Mouse (Mus musculus) left cerebral cortex, adult 8-10 months (tissue): Measurements from ENCODE around the gene Shisa7. TPM values are rescaled to one million over a fixed set of nuclear protein-coding genes. Genes with fewer than 3 reads are reported as not detected.
"Not testable (repeated sequence)": the region's sequence is repeated elsewhere in the genome, so short reads cannot be mapped to it uniquely, and the experiment has no call there.

Source experiments
- DNase-seq, 2 experiments: peaks; one replicate each; pipeline ENCODE4 v3.0.0; 2022; ENCODE audit warnings: low spot score in 2 of 2
- total RNA-seq, 4 experiments: library from RNA; stranded (reverse); gene quantifications; 2 replicates each; pipeline ENCODE4 v1.2.4; 2022

Shisa7 gene
- total RNA-seq, 4 experiments from 2014 or later: 105 to 117 (median 110) TPM

GRCm38 (mm10) chr7:4849372-4849771 lies 4.9 kb upstream of the Shisa7 start:
- DNase-seq: no peak

- DNase-seq: peak; percentile 76 to 93
Observed at GRCm38 (mm10) chr7:4844917-4845309, 417 bp upstream of the Shisa7 start.

GRCm38 (mm10) chr7:4843604-4844244 lies 772 bp downstream of the Shisa7 start:
- DNase-seq: peak; percentile 73 to 81

GRCm38 (mm10) chr7:4842634-4843131 lies 1.8 kb downstream of the Shisa7 start:
- peak; percentile 50 to 61 for DNase-seq

GRCm38 (mm10) chr7:4842077-4842476 lies 2.4 kb downstream of the Shisa7 start:
- DNase-seq: peak in 1 of 2 experiments; percentile 49

- no peak for DNase-seq
Observed at GRCm38 (mm10) chr7:4837639-4838038, 6.9 kb downstream of the Shisa7 start.

- no peak for DNase-seq
Observed at GRCm38 (mm10) chr7:4836351-4836792, 8.1 kb downstream of the Shisa7 start.

GRCm38 (mm10) chr7:4835631-4836327 lies 8.7 kb downstream of the Shisa7 start:
- DNase-seq: no peak

- no peak for DNase-seq
Observed at GRCm38 (mm10) chr7:4830476-4830875, 14.0 kb downstream of the Shisa7 start.

GRCm38 (mm10) chr7:4825365-4825764 lies 19.1 kb downstream of the Shisa7 start:
- no peak for DNase-seq

- DNase-seq: no peak
Observed at GRCm38 (mm10) chr7:4822162-4822907, 22.2 kb downstream of the Shisa7 start.

GRCm38 (mm10) chr7:4821690-4822089 lies 22.8 kb downstream of the Shisa7 start:
- no peak for DNase-seq

- DNase-seq: not testable (repeated sequence)
Observed at GRCm38 (mm10) chr7:4820925-4821324, 23.6 kb downstream of the Shisa7 start.

- DNase-seq: no peak
Observed at GRCm38 (mm10) chr7:4816559-4816958, 27.9 kb downstream of the Shisa7 start.

GRCm38 (mm10) chr7:4813105-4813791 lies 31.2 kb downstream of the Shisa7 start:
- DNase-seq: no peak

- peak; percentile 97 to 99 for DNase-seq
Observed at GRCm38 (mm10) chr7:4812303-4813104, 32.0 kb downstream of the Shisa7 start, which contains the start of gene Ube2s. Gene Ube2s, minus strand, starts transcription at chr7:4812590.

- DNase-seq: peak in 1 of 2 experiments; percentile 53
Observed at GRCm38 (mm10) chr7:4811842-4812302, 32.6 kb downstream of the Shisa7 start.

- not testable (repeated sequence) for DNase-seq
Observed at GRCm38 (mm10) chr7:4811131-4811530, 33.4 kb downstream of the Shisa7 start.

GRCm38 (mm10) chr7:4806716-4807115 lies 37.8 kb downstream of the Shisa7 start:
- DNase-seq: no peak

- DNase-seq: no peak
Observed at GRCm38 (mm10) chr7:4802247-4802646, 42.2 kb downstream of the Shisa7 start.
